Mouse (Mus musculus): ENCODE data around the gene Cct7.

- TF ChIP-seq POLR2A (IDR thresholded peaks at IDR 0.05; ENCODE audit: extremely low read depth, insufficient read depth, low read length), result no peak
- peak; percentile 80 for TF ChIP-seq CTCF (IDR thresholded peaks at IDR 0.05; ENCODE audit: low read depth, low read length)
Measured at GRCm38 (mm10) chr6:85410771-85411273, 40.5 kb upstream of the Cct7 start.

Data from liver, adult 2 months (tissue).